Comparison of ENCODE assay signal across 22 mouse cellular contexts in genomic region chr1:143766238-143766637, GRCm38 (mm10). TPM values are rescaled to one million over a fixed set of nuclear protein-coding genes. Genes with fewer than 3 reads are reported as not detected.
DNase-seq lines count a peak whose midpoint lies in the region; ATAC-seq and TF ChIP-seq lines count a peak whose summit lies in the region.
"Had no signal": no experiment of that assay in that cellular context is flagged by ENCODE, and none has a peak within 500 bp of the region (broad histone marks: within the 10 kb centered on the region; RNA-seq: fewer than 3 reads in every experiment).

No protein-coding gene starts in this region.

- no peak for TF ChIP-seq POLR2A in CH12.LX (IDR thresholded peaks at IDR 0.05; ENCODE audit: low read depth, low read length)

- no peak for TF ChIP-seq EP300 in CH12.LX (IDR thresholded peaks at IDR 0.05; ENCODE audit: low read length)

- peak overlapping the region; percentile 89 for H3K9ac ChIP-seq in CH12.LX (ENCODE audit: insufficient read depth, low read depth)
- H3K9ac ChIP-seq: embryonic facial prominence, embryonic 13.5 days; embryonic facial prominence, embryonic 15.5 days; forebrain, embryonic 13.5 days; forebrain, embryonic 15.5 days; forebrain, postnatal 0 days had no signal

- dilution Hi-C loops in CH12.LX (cut with MboI; ENCODE audit: extremely low pct_ligation_motif_present, extremely low pct_unique_long_range_greater_than_20kb, low sequenced_read_pairs): no loop called here

- peaks cover 6 to 17% of the 10 kb centered on the region in 2 experiments for H3K36me3 ChIP-seq in CH12.LX (replicated peaks in 1 of 2; ENCODE audit: control insufficient read depth in 1 of 2, insufficient read depth in 1 of 2, low read length in 1 of 2)

- H3K4me1 ChIP-seq in CH12.LX (ENCODE audit: control insufficient read depth in 1 of 2, insufficient read depth in 2 of 2): peaks cover 0 to 15% of the 10 kb centered on the region in 2 experiments; a peak in 3 of 4 replicates
- H3K4me1 ChIP-seq: embryonic facial prominence, embryonic 13.5 days; embryonic facial prominence, embryonic 15.5 days had no signal

- H3K27ac ChIP-seq in CH12.LX (ENCODE audit: insufficient read depth, low read depth): peak overlapping the region; percentile 77
- H3K27ac ChIP-seq: embryonic facial prominence, embryonic 13.5 days; embryonic facial prominence, embryonic 15.5 days; forebrain, embryonic 13.5 days; forebrain, embryonic 15.5 days had no signal

- H3K4me3 ChIP-seq in CH12.LX (replicated peaks in 1 of 3; ENCODE audit: low read depth in 2 of 3, low read length in 2 of 3, poor library complexity in 1 of 3): peak overlapping the region; percentile 15 to 55 (median 22)
- H3K4me3 ChIP-seq: embryonic facial prominence, embryonic 13.5 days; embryonic facial prominence, embryonic 15.5 days; erythroblast, embryonic 14.5 days; forebrain, embryonic 13.5 days; forebrain, embryonic 15.5 days had no signal

- in situ Hi-C loops in CH12.LX (cut with MboI; ENCODE audit: low pct_ligation_motif_present, low pct_unique_long_range_greater_than_20kb, low sequenced_read_pairs): no loop called here

- no peak for TF ChIP-seq RAD21 in CH12.LX (IDR thresholded peaks at IDR 0.05; ENCODE audit: low read depth, low read length)

- 0 out of 2 replicates have a peak, but pooled peaks have one; percentile 29 for ATAC-seq in common myeloid progenitor, adult 5-6 weeks (replicated peaks; ENCODE audit: low read depth, poor library complexity, severe bottlenecking)
- 0 out of 2 replicates have a peak, but pooled peaks have one; percentile 14 for ATAC-seq in granulocyte monocyte progenitor cell, adult 5-6 weeks (replicated peaks; ENCODE audit: poor library complexity, severe bottlenecking)
- ATAC-seq: forebrain, embryonic 13.5 days; forebrain, embryonic 15.5 days; forebrain, postnatal 0 days; Patski had no signal

- H3K79me2 ChIP-seq in CH12.LX (replicated peaks; ENCODE audit: control insufficient read depth, extremely low read depth, insufficient read depth, poor library complexity, severe bottlenecking): no peaks in the 10 kb centered on the region; the same call in 1 of the 2 replicates

- DNase-seq in CH12.LX (ENCODE audit: extremely low read depth): no peak
- DNase-seq in embryo, embryonic 9.5 days (ENCODE audit: extremely low spot score): no peak
- no peak for DNase-seq in T-cell, adult 2 months (ENCODE audit: low spot score)
- DNase-seq: adrenal gland, adult 2 months; adrenal gland, postnatal 10 days; adrenal gland, postnatal 25 days; cerebellum, adult 11 months; cerebellum, adult 18-20 months; cerebellum, adult 8-10 months; cerebellum, adult 9-11 months; cerebellum, postnatal 14 days; cerebellum, postnatal 36 days; forebrain, postnatal 0 days had no signal

- peak overlapping the region; percentile 100 for H3K4me2 ChIP-seq in CH12.LX (ENCODE audit: insufficient read depth, low read depth, poor library complexity, severe bottlenecking)
- H3K4me2 ChIP-seq: embryonic facial prominence, embryonic 13.5 days; embryonic facial prominence, embryonic 15.5 days; forebrain, embryonic 13.5 days; forebrain, embryonic 15.5 days had no signal

- TF ChIP-seq CTCF in CH12.LX (conservative IDR thresholded peaks at IDR 0.05 in 1 of 2, IDR thresholded peaks at IDR 0.05 in 1 of 2; ENCODE audit: low read depth in 2 of 2, low read length in 2 of 2): no peak

- no peaks in the 10 kb centered on the region for H3K9me3 ChIP-seq in CH12.LX (replicated peaks; ENCODE audit: low read length)
- H3K9me3 ChIP-seq: embryonic facial prominence, embryonic 13.5 days; embryonic facial prominence, embryonic 15.5 days; forebrain, embryonic 13.5 days; forebrain, embryonic 15.5 days; G1E had no signal

- H3K27me3 ChIP-seq in CH12.LX (replicated peaks): no peaks in the 10 kb centered on the region
- H3K27me3 ChIP-seq: embryonic facial prominence, embryonic 13.5 days; embryonic facial prominence, embryonic 15.5 days; forebrain, embryonic 13.5 days; forebrain, embryonic 15.5 days; Patski had no signal

TF ChIP-seq in CH12.LX, 34 proteins besides CTCF, POLR2A, EP300 and RAD21:
- TF ChIP-seq MEF2A (IDR thresholded peaks at IDR 0.05; ENCODE audit: borderline replicate concordance, low read depth, low read length) (no peak), JUN (IDR thresholded peaks at IDR 0.05; ENCODE audit: insufficient read depth, low read depth, low read length) (no peak), MYC (IDR thresholded peaks at IDR 0.05; ENCODE audit: low read depth, low read length) (0 out of 2 replicates have a peak, but pooled peaks have one; percentile 62), MAX (IDR thresholded peaks at IDR 0.05; ENCODE audit: low read length) (peak; percentile 67; the same call in 1 of the 2 replicates), SMC3 (IDR thresholded peaks at IDR 0.05; ENCODE audit: low read depth, low read length) (no peak), MAZ (IDR thresholded peaks at IDR 0.05; ENCODE audit: low read depth, low read length) (no peak), UBTF (IDR thresholded peaks at IDR 0.05; ENCODE audit: low read depth, low read length) (no peak), NELFE (IDR thresholded peaks at IDR 0.05; ENCODE audit: low read depth, low read length) (no peak), MAFK (IDR thresholded peaks at IDR 0.05; ENCODE audit: insufficient replicate concordance, low read length) (no peak), E2F4 (IDR thresholded peaks at IDR 0.05; ENCODE audit: insufficient replicate concordance, low read depth, low read length) (no peak), RCOR1 (conservative IDR thresholded peaks at IDR 0.05; ENCODE audit: low read depth, low read length) (no peak), TBP (conservative IDR thresholded peaks at IDR 0.05; ENCODE audit: low read depth, low read length) (no peak), PAX5 (IDR thresholded peaks at IDR 0.05; ENCODE audit: low read length) (no peak), HCFC1 (IDR thresholded peaks at IDR 0.05; ENCODE audit: low read depth, low read length) (no peak), CHD2 (IDR thresholded peaks at IDR 0.05; ENCODE audit: low read length) (no peak), NRF1 (IDR thresholded peaks at IDR 0.05; ENCODE audit: low read depth, low read length) (no peak), USF2 (conservative IDR thresholded peaks at IDR 0.05; ENCODE audit: low read depth, low read length) (no peak), ZMIZ1 (IDR thresholded peaks at IDR 0.05; ENCODE audit: low read depth, low read length) (no peak), ETS1 (conservative IDR thresholded peaks at IDR 0.05; ENCODE audit: low read depth, low read length) (no peak), MXI1 (IDR thresholded peaks at IDR 0.05; ENCODE audit: low read depth, low read length) (peak; percentile 46; the same call in 1 of the 2 replicates), KAT2A (IDR thresholded peaks at IDR 0.05; ENCODE audit: insufficient replicate concordance, low read length) (no peak), ELF1 (IDR thresholded peaks at IDR 0.05; ENCODE audit: low read depth, low read length) (no peak), SIN3A (IDR thresholded peaks at IDR 0.05; ENCODE audit: low read length) (0 out of 2 replicates have a peak, but pooled peaks have one; percentile 13), USF1 (IDR thresholded peaks at IDR 0.05; ENCODE audit: low read depth, low read length) (no peak), TCF12 (IDR thresholded peaks at IDR 0.05; ENCODE audit: low read depth, low read length) (no peak), POLR2AphosphoS2 (IDR thresholded peaks at IDR 0.05; ENCODE audit: low read depth, low read length) (no peak), ZNF384 (IDR thresholded peaks at IDR 0.05; ENCODE audit: low read depth, low read length) (no peak), IRF4 (IDR thresholded peaks at IDR 0.05; ENCODE audit: low read depth, low read length) (no peak), CHD1 (IDR thresholded peaks at IDR 0.05; ENCODE audit: low read depth, low read length) (no peak)

RNA-seq across cellular contexts. Expression of gene Trove2, which starts 10.6 kb away (rescaled TPM):
- total RNA-seq in CH12.LX (2012; rRNA removed) (7.0 and 7.5 TPM in 2 replicates), CH12.LX (2014; rRNA removed) (6.6 and 8.4 TPM in 2 replicates)
- polyA plus RNA-seq in CH12.LX (2012; ENCODE audit: insufficient read length, low read depth): 3.4 and 3.8 TPM in 2 replicates
- total RNA-seq in common myeloid progenitor, adult 5-6 weeks (2017): 6.7 and 7.4 TPM in 2 replicates
- 1.3 and 1.5 TPM in 2 replicates for total RNA-seq in granulocyte monocyte progenitor cell, adult 5-6 weeks (2014; fragmentation: Nextera tagmentation)
- 1.3 and 2.1 TPM in 2 replicates for total RNA-seq in granulocyte monocyte progenitor cell, adult 5-6 weeks (2017)
- polyA plus RNA-seq: erythroblast, embryonic 14.5 days had no signal

RNA-seq across cellular contexts. Expression of gene Uchl5, which starts 10.8 kb away (rescaled TPM):
- total RNA-seq in CH12.LX (2012; rRNA removed) (46.4 and 61.3 TPM in 2 replicates), CH12.LX (2014; rRNA removed) (54.3 and 58.9 TPM in 2 replicates)
- 111 and 130 TPM in 2 replicates for polyA plus RNA-seq in CH12.LX (2012; ENCODE audit: insufficient read length, low read depth)
- total RNA-seq in common myeloid progenitor, adult 5-6 weeks (2017): 194 and 202 TPM in 2 replicates
- total RNA-seq in granulocyte monocyte progenitor cell, adult 5-6 weeks (2014; fragmentation: Nextera tagmentation): 137 and 152 TPM in 2 replicates
- 200 and 210 TPM in 2 replicates for total RNA-seq in granulocyte monocyte progenitor cell, adult 5-6 weeks (2017)

RNA-seq across cellular contexts. Expression of gene Glrx2, which starts 50.1 kb away (rescaled TPM):
- 31.6 and 32.9 TPM in 2 replicates for total RNA-seq in CH12.LX (2012; rRNA removed)
- total RNA-seq in CH12.LX (2014; rRNA removed): 28.0 and 30.3 TPM in 2 replicates
- polyA plus RNA-seq in CH12.LX (2012; ENCODE audit: insufficient read length, low read depth): 51.4 and 63.6 TPM in 2 replicates
- 36.8 and 47.7 TPM in 2 replicates for total RNA-seq in common myeloid progenitor, adult 5-6 weeks (2017)
- total RNA-seq in granulocyte monocyte progenitor cell, adult 5-6 weeks (2014; fragmentation: Nextera tagmentation): 73.8 and 84.6 TPM in 2 replicates
- 15.8 and 25.8 TPM in 2 replicates for total RNA-seq in granulocyte monocyte progenitor cell, adult 5-6 weeks (2017)
